Mouse (Mus musculus): ENCODE measurements around the gene Fitm1. TPM values are rescaled to one million over a fixed set of nuclear protein-coding genes. Genes with fewer than 3 reads are reported as not detected.

The Fitm1 gene
- not detected for polyA plus RNA-seq (2014; fragmentation: Illumina TruSeq; extraction: RNeasy Lipid Tissue Mini Kit (QIAGEN cat#74804); ENCODE audit: low replicate concordance)

GRCm38 (mm10) chr14:55575302-55575701, at the start of gene Fitm1:
Gene Fitm1 (plus strand): TSS chr14:55575617.

GRCm38 (mm10) chr14:55540067-55540786, 35.2 kb upstream of the Fitm1 start, which contains the start of gene Pck2:
Gene Pck2 (plus strand): TSS chr14:55540266.

GRCm38 (mm10) chr14:55559799-55560201, 15.6 kb upstream of the Fitm1 start, which contains the start of gene Dcaf11:
Gene Dcaf11 (plus strand): TSS chr14:55560006.

GRCm38 (mm10) chr14:55560202-55561073, 15.0 kb upstream of the Fitm1 start, which contains the start of gene A730061H03Rik:
Gene A730061H03Rik (minus strand): TSS chr14:55560406.

GRCm38 (mm10) chr14:55577871-55578667, 2.7 kb downstream of the Fitm1 start, which contains the start of gene Psme1:
Gene Psme1 (plus strand): TSS chr14:55578123.

GRCm38 (mm10) chr14:55584702-55585565, 9.5 kb downstream of the Fitm1 start, which contains the start of gene Emc9:
Gene Emc9 (minus strand): TSS chr14:55585302.

GRCm38 (mm10) chr14:55590748-55591330, 15.4 kb downstream of the Fitm1 start, which contains the start of gene Psme2:
Gene Psme2 (minus strand): TSS chr14:55591113.

GRCm38 (mm10) chr14:55591331-55591891, 16.0 kb downstream of the Fitm1 start, which contains the start of gene Rnf31:
Gene Rnf31 (plus strand): TSS chr14:55591708.

GRCm38 (mm10) chr14:55603271-55603632, 27.8 kb downstream of the Fitm1 start, which contains the start of gene Irf9:
Gene Irf9 (plus strand): TSS chr14:55603571.

GRCm38 (mm10) chr14:55617822-55618221, 42.4 kb downstream of the Fitm1 start, which contains the start of gene Rec8:
Gene Rec8 (plus strand): TSS chr14:55618037.

Other genes with a start within 250 kb of the Fitm1 start
- gene Dhrs4, start 96.9 kb upstream of the Fitm1 start, polyA plus RNA-seq (2014; fragmentation: Illumina TruSeq; extraction: RNeasy Lipid Tissue Mini Kit (QIAGEN cat#74804); ENCODE audit: low replicate concordance) = 120 TPM
- not detected for gene Carmil3, start 85.0 kb upstream of the Fitm1 start, polyA plus RNA-seq (2014; fragmentation: Illumina TruSeq; extraction: RNeasy Lipid Tissue Mini Kit (QIAGEN cat#74804); ENCODE audit: low replicate concordance)
- gene Cpne6, start 65.2 kb upstream of the Fitm1 start, polyA plus RNA-seq (2014; fragmentation: Illumina TruSeq; extraction: RNeasy Lipid Tissue Mini Kit (QIAGEN cat#74804); ENCODE audit: low replicate concordance) = not detected
- gene Nrl, start 50.6 kb upstream of the Fitm1 start, polyA plus RNA-seq (2014; fragmentation: Illumina TruSeq; extraction: RNeasy Lipid Tissue Mini Kit (QIAGEN cat#74804); ENCODE audit: low replicate concordance) = not detected
- 3.2 TPM for gene Pck2, start 35.4 kb upstream of the Fitm1 start, polyA plus RNA-seq (2014; fragmentation: Illumina TruSeq; extraction: RNeasy Lipid Tissue Mini Kit (QIAGEN cat#74804); ENCODE audit: low replicate concordance)
- 15.6 TPM for gene Dcaf11, start 15.6 kb upstream of the Fitm1 start, polyA plus RNA-seq (2014; fragmentation: Illumina TruSeq; extraction: RNeasy Lipid Tissue Mini Kit (QIAGEN cat#74804); ENCODE audit: low replicate concordance)
- gene A730061H03Rik, start 15.2 kb upstream of the Fitm1 start, polyA plus RNA-seq (2014; fragmentation: Illumina TruSeq; extraction: RNeasy Lipid Tissue Mini Kit (QIAGEN cat#74804); ENCODE audit: low replicate concordance) = not detected
- 223 TPM for gene Psme1, start 2.5 kb downstream of the Fitm1 start, polyA plus RNA-seq (2014; fragmentation: Illumina TruSeq; extraction: RNeasy Lipid Tissue Mini Kit (QIAGEN cat#74804); ENCODE audit: low replicate concordance)
- 10.6 TPM for gene Emc9, start 9.7 kb downstream of the Fitm1 start, polyA plus RNA-seq (2014; fragmentation: Illumina TruSeq; extraction: RNeasy Lipid Tissue Mini Kit (QIAGEN cat#74804); ENCODE audit: low replicate concordance)
- gene Psme2, start 15.5 kb downstream of the Fitm1 start, polyA plus RNA-seq (2014; fragmentation: Illumina TruSeq; extraction: RNeasy Lipid Tissue Mini Kit (QIAGEN cat#74804); ENCODE audit: low replicate concordance) = 276 TPM
- 4.8 TPM for gene Rnf31, start 16.1 kb downstream of the Fitm1 start, polyA plus RNA-seq (2014; fragmentation: Illumina TruSeq; extraction: RNeasy Lipid Tissue Mini Kit (QIAGEN cat#74804); ENCODE audit: low replicate concordance)
- 60.3 TPM for gene Irf9, start 28.0 kb downstream of the Fitm1 start, polyA plus RNA-seq (2014; fragmentation: Illumina TruSeq; extraction: RNeasy Lipid Tissue Mini Kit (QIAGEN cat#74804); ENCODE audit: low replicate concordance)
- gene Rec8, start 42.4 kb downstream of the Fitm1 start, polyA plus RNA-seq (2014; fragmentation: Illumina TruSeq; extraction: RNeasy Lipid Tissue Mini Kit (QIAGEN cat#74804); ENCODE audit: low replicate concordance) = 2.0 TPM
- 1.1 TPM for gene Ipo4, start 60.3 kb downstream of the Fitm1 start, polyA plus RNA-seq (2014; fragmentation: Illumina TruSeq; extraction: RNeasy Lipid Tissue Mini Kit (QIAGEN cat#74804); ENCODE audit: low replicate concordance)
- gene Gm49378, start 62.3 kb downstream of the Fitm1 start, polyA plus RNA-seq (2014; fragmentation: Illumina TruSeq; extraction: RNeasy Lipid Tissue Mini Kit (QIAGEN cat#74804); ENCODE audit: low replicate concordance) = 0.89 TPM
- 46.5 TPM for gene Tm9sf1, start 68.2 kb downstream of the Fitm1 start, polyA plus RNA-seq (2014; fragmentation: Illumina TruSeq; extraction: RNeasy Lipid Tissue Mini Kit (QIAGEN cat#74804); ENCODE audit: low replicate concordance)
- gene Tssk4, start 74.6 kb downstream of the Fitm1 start, polyA plus RNA-seq (2014; fragmentation: Illumina TruSeq; extraction: RNeasy Lipid Tissue Mini Kit (QIAGEN cat#74804); ENCODE audit: low replicate concordance) = not detected
- gene Mdp1, start 84.9 kb downstream of the Fitm1 start, polyA plus RNA-seq (2014; fragmentation: Illumina TruSeq; extraction: RNeasy Lipid Tissue Mini Kit (QIAGEN cat#74804); ENCODE audit: low replicate concordance) = 29.1 TPM
- gene Gmpr2, start 96.3 kb downstream of the Fitm1 start, polyA plus RNA-seq (2014; fragmentation: Illumina TruSeq; extraction: RNeasy Lipid Tissue Mini Kit (QIAGEN cat#74804); ENCODE audit: low replicate concordance) = 19.7 TPM
- 16.8 TPM for gene Nedd8, start 96.5 kb downstream of the Fitm1 start, polyA plus RNA-seq (2014; fragmentation: Illumina TruSeq; extraction: RNeasy Lipid Tissue Mini Kit (QIAGEN cat#74804); ENCODE audit: low replicate concordance)
- 15.6 TPM for gene Tinf2, start 106.2 kb downstream of the Fitm1 start, polyA plus RNA-seq (2014; fragmentation: Illumina TruSeq; extraction: RNeasy Lipid Tissue Mini Kit (QIAGEN cat#74804); ENCODE audit: low replicate concordance)
- gene Tgm1, start 138.3 kb downstream of the Fitm1 start, polyA plus RNA-seq (2014; fragmentation: Illumina TruSeq; extraction: RNeasy Lipid Tissue Mini Kit (QIAGEN cat#74804); ENCODE audit: low replicate concordance) = not detected
- gene Rabggta, start 146.6 kb downstream of the Fitm1 start, polyA plus RNA-seq (2014; fragmentation: Illumina TruSeq; extraction: RNeasy Lipid Tissue Mini Kit (QIAGEN cat#74804); ENCODE audit: low replicate concordance) = 0.33 TPM
- gene Dhrs1, start 170.1 kb downstream of the Fitm1 start, polyA plus RNA-seq (2014; fragmentation: Illumina TruSeq; extraction: RNeasy Lipid Tissue Mini Kit (QIAGEN cat#74804); ENCODE audit: low replicate concordance) = 110 TPM
- 4.2 TPM for gene Nop9, start 170.1 kb downstream of the Fitm1 start, polyA plus RNA-seq (2014; fragmentation: Illumina TruSeq; extraction: RNeasy Lipid Tissue Mini Kit (QIAGEN cat#74804); ENCODE audit: low replicate concordance)
- gene Cideb, start 182.8 kb downstream of the Fitm1 start, polyA plus RNA-seq (2014; fragmentation: Illumina TruSeq; extraction: RNeasy Lipid Tissue Mini Kit (QIAGEN cat#74804); ENCODE audit: low replicate concordance) = 9.8 TPM
- 3.6 TPM for gene Ltb4r2, start 185.8 kb downstream of the Fitm1 start, polyA plus RNA-seq (2014; fragmentation: Illumina TruSeq; extraction: RNeasy Lipid Tissue Mini Kit (QIAGEN cat#74804); ENCODE audit: low replicate concordance)
- not detected for gene Ltb4r1, start 190.3 kb downstream of the Fitm1 start, polyA plus RNA-seq (2014; fragmentation: Illumina TruSeq; extraction: RNeasy Lipid Tissue Mini Kit (QIAGEN cat#74804); ENCODE audit: low replicate concordance)
- 0.15 TPM for gene Adcy4, start 208.5 kb downstream of the Fitm1 start, polyA plus RNA-seq (2014; fragmentation: Illumina TruSeq; extraction: RNeasy Lipid Tissue Mini Kit (QIAGEN cat#74804); ENCODE audit: low replicate concordance)
- 1.9 TPM for gene Ripk3, start 213.2 kb downstream of the Fitm1 start, polyA plus RNA-seq (2014; fragmentation: Illumina TruSeq; extraction: RNeasy Lipid Tissue Mini Kit (QIAGEN cat#74804); ENCODE audit: low replicate concordance)
- gene Nfatc4, start 247.5 kb downstream of the Fitm1 start, polyA plus RNA-seq (2014; fragmentation: Illumina TruSeq; extraction: RNeasy Lipid Tissue Mini Kit (QIAGEN cat#74804); ENCODE audit: low replicate concordance) = 0.52 TPM

All from small intestine, adult 10 weeks (tissue).